ENCODE assay signal across 8 mouse cellular contexts in genomic region chr3:100489133-100490009, GRCm38 (mm10). TPM values are rescaled to one million over a fixed set of nuclear protein-coding genes. Genes with fewer than 3 reads are reported as not detected.
DNase-seq lines count a peak whose midpoint lies in the region; ATAC-seq and TF ChIP-seq lines count a peak whose summit lies in the region.

Gene Tent5c (minus strand): TSS chr3:100489324.

- TF ChIP-seq RAD21 in MEL (IDR thresholded peaks at IDR 0.05; ENCODE audit: low read depth, low read length) = no peak

- DNase-seq in MEL (ENCODE audit: low read depth, low spot score) = peak; percentile 96
- peak; percentile 34 for DNase-seq in cerebellum, adult 8-10 months
- peak; percentile 94 for DNase-seq in forelimb bud, embryonic 11.5 days (ENCODE audit: low read depth, low spot score)
- DNase-seq in hindbrain, embryonic 10.5 days (ENCODE audit: low spot score) = peak; percentile 95
- peak; percentile 93 for DNase-seq in layer of hippocampus, adult 9-11 months
- DNase-seq in lung, postnatal 0 days (ENCODE audit: low spot score) = peak; percentile 99
- DNase-seq in ovary, postnatal 14 days (ENCODE audit: low spot score) = peak; percentile 92
- peak; percentile 96 for DNase-seq in thymus, postnatal 14 days

- no peak for TF ChIP-seq CTCF in MEL (IDR thresholded peaks at IDR 0.05 in 2 of 3, conservative IDR thresholded peaks at IDR 0.05 in 1 of 3; ENCODE audit: control insufficient read depth in 1 of 3, insufficient read depth in 1 of 3, low read depth in 2 of 3, low read length in 3 of 3, poor library complexity in 1 of 3, severe bottlenecking in 1 of 3)
- no peak for TF ChIP-seq CTCF in lung, postnatal 0 days (IDR thresholded peaks at IDR 0.05)

- under 1% methylated on average over 68 of the region's 73 CpGs for WGBS in hindbrain, embryonic 10.5 days
- WGBS in lung, postnatal 0 days = 2% methylated on average over 62 of the region's 73 CpGs

- peaks cover 3% of the 10 kb centered on the region; the same call in 1 of the 2 replicates for H3K79me2 ChIP-seq in MEL (ENCODE audit: control insufficient read depth, insufficient read depth, low read length, poor library complexity)

- H3K4me3 ChIP-seq in MEL (ENCODE audit: control insufficient read depth in 1 of 2, insufficient read depth in 1 of 2, low read depth in 2 of 2, low read length in 2 of 2) = peak within 1 kb of the TSS; percentile 95 to 99
- peak within 1 kb of the TSS; percentile 80 for H3K4me3 ChIP-seq in hindbrain, embryonic 10.5 days
- peak within 1 kb of the TSS; percentile 72 for H3K4me3 ChIP-seq in lung, postnatal 0 days (ENCODE audit: low read depth, low read length)

- no peaks in the 10 kb centered on the region for H3K27me3 ChIP-seq in MEL (ENCODE audit: control insufficient read depth in 1 of 2, insufficient read depth in 2 of 2, low read length in 2 of 2)
- H3K27me3 ChIP-seq in hindbrain, embryonic 10.5 days (ENCODE audit: insufficient read depth, poor library complexity, severe bottlenecking) = peaks cover 55% of the 10 kb centered on the region
- 0 out of 2 replicates have a peak, but pooled peaks cover 3% of the 10 kb centered on the region for H3K27me3 ChIP-seq in lung, postnatal 0 days (replicated peaks; ENCODE audit: insufficient read depth, low read length)

- peaks cover 0 to 2% of the 10 kb centered on the region in 2 experiments; a peak in 1 of 4 replicates for H3K36me3 ChIP-seq in MEL (ENCODE audit: control insufficient read depth in 1 of 2, insufficient read depth in 2 of 2, low read length in 2 of 2)
- no peaks in the 10 kb centered on the region for H3K36me3 ChIP-seq in hindbrain, embryonic 10.5 days
- no peaks in the 10 kb centered on the region for H3K36me3 ChIP-seq in lung, postnatal 0 days (ENCODE audit: insufficient read depth, low read length)

- TF ChIP-seq EP300 in MEL (IDR thresholded peaks at IDR 0.05; ENCODE audit: low read depth in 1 of 2, low read length in 2 of 2) = no peak
- TF ChIP-seq EP300 in lung, postnatal 0 days (IDR thresholded peaks at IDR 0.05) = no peak

- H3K4me1 ChIP-seq in MEL (ENCODE audit: control insufficient read depth in 1 of 2, insufficient read depth in 2 of 2, low read length in 2 of 2) = peaks cover 0 to 14% of the 10 kb centered on the region in 2 experiments; a peak in 2 of 4 replicates
- H3K4me1 ChIP-seq in hindbrain, embryonic 10.5 days (replicated peaks) = peaks cover 39% of the 10 kb centered on the region
- no peaks in the 10 kb centered on the region for H3K4me1 ChIP-seq in lung, postnatal 0 days (ENCODE audit: insufficient read depth, low read depth, low read length)

- peak within 1 kb of the TSS; percentile 53 for H3K27ac ChIP-seq in MEL (ENCODE audit: control insufficient read depth, low read depth, low read length)
- peak within 1 kb of the TSS; percentile 85 for H3K27ac ChIP-seq in hindbrain, embryonic 10.5 days
- H3K27ac ChIP-seq in lung, postnatal 0 days (ENCODE audit: low read length) = peak within 1 kb of the TSS; percentile 62

- H3K9me3 ChIP-seq in MEL (replicated peaks; ENCODE audit: insufficient read depth, low read length) = no peaks in the 10 kb centered on the region
- no peaks in the 10 kb centered on the region for H3K9me3 ChIP-seq in hindbrain, embryonic 10.5 days
- H3K9me3 ChIP-seq in lung, postnatal 0 days (ENCODE audit: low read length) = no peaks in the 10 kb centered on the region

- peak in 1 of 2 experiments; percentile 44; a peak in 3 of 4 replicates for TF ChIP-seq POLR2A in MEL (IDR thresholded peaks at IDR 0.05; ENCODE audit: control insufficient read depth in 1 of 2, insufficient read depth in 1 of 2, low read depth in 1 of 2, low read length in 2 of 2, poor library complexity in 1 of 2)

- H3K9ac ChIP-seq in MEL (ENCODE audit: control insufficient read depth, low read depth, low read length, poor library complexity, severe bottlenecking) = peak within 1 kb of the TSS; percentile 95
- H3K9ac ChIP-seq in lung, postnatal 0 days (replicated peaks; ENCODE audit: low read depth) = peak within 1 kb of the TSS; percentile 52; the same call in 1 of the 2 replicates

- peak; percentile 98 for ATAC-seq in lung, postnatal 0 days

- H3K4me2 ChIP-seq in lung, postnatal 0 days (replicated peaks; ENCODE audit: low read depth, low read length) = peak within 1 kb of the TSS; percentile 99

TF ChIP-seq in MEL, 35 proteins besides CTCF, POLR2A, EP300 and RAD21:
- TF ChIP-seq MEF2A (IDR thresholded peaks at IDR 0.05; ENCODE audit: extremely low read depth, insufficient replicate concordance, low read depth, low read length, poor library complexity, severe bottlenecking) (no peak), POLR2AphosphoS2 (IDR thresholded peaks at IDR 0.05; ENCODE audit: low read length) (no peak), ELF1 (IDR thresholded peaks at IDR 0.05; ENCODE audit: low read depth, low read length) (peak; percentile 71), MAFK (IDR thresholded peaks at IDR 0.05; ENCODE audit: borderline replicate concordance, low read depth, low read length) (no peak), NRF1 (IDR thresholded peaks at IDR 0.05; ENCODE audit: insufficient read depth, low read depth, low read length, poor library complexity, severe bottlenecking) (peak; percentile 84), MAZ (IDR thresholded peaks at IDR 0.05; ENCODE audit: low read depth, low read length) (no peak; the same call in 1 of the 2 replicates), POLR2AphosphoS5 (IDR thresholded peaks at IDR 0.05; ENCODE audit: borderline replicate concordance, low read depth, low read length) (no peak), MXI1 (IDR thresholded peaks at IDR 0.05; ENCODE audit: low read depth, low read length) (peak; percentile 60), NELFE (IDR thresholded peaks at IDR 0.05; ENCODE audit: low read depth, low read length) (peak; percentile 63), TBP (IDR thresholded peaks at IDR 0.05; ENCODE audit: low read depth, low read length) (no peak), GATA1 (IDR thresholded peaks at IDR 0.05; ENCODE audit: low read depth, low read length) (no peak), E2F4 (IDR thresholded peaks at IDR 0.05; ENCODE audit: borderline replicate concordance, low read depth, low read length) (no peak), MYB (IDR thresholded peaks at IDR 0.05; ENCODE audit: low read depth, low read length) (no peak), TCF12 (IDR thresholded peaks at IDR 0.05; ENCODE audit: low read depth, low read length) (no peak), RCOR1 (IDR thresholded peaks at IDR 0.05; ENCODE audit: low read depth, low read length) (no peak), MAX (IDR thresholded peaks at IDR 0.05; ENCODE audit: low read length) (peak; percentile 12; the same call in 1 of the 2 replicates), USF2 (IDR thresholded peaks at IDR 0.05; ENCODE audit: borderline replicate concordance in 1 of 2, insufficient read depth in 1 of 2, low read depth in 1 of 2, low read length in 2 of 2) (no peak), HCFC1 (IDR thresholded peaks at IDR 0.05; ENCODE audit: low read depth, low read length) (peak; percentile 16; the same call in 1 of the 2 replicates), SMC3 (IDR thresholded peaks at IDR 0.05; ENCODE audit: low read depth, low read length) (no peak), ZMIZ1 (IDR thresholded peaks at IDR 0.05; ENCODE audit: low read depth, low read length) (peak; percentile 58; the same call in 1 of the 2 replicates), TAL1 (IDR thresholded peaks at IDR 0.05; ENCODE audit: low read length) (no peak)
TF ChIP-seq in MEL: peak in this region for 7.

RNA-seq across cellular contexts. Expression of gene Tent5c, which starts in this region (rescaled TPM):
- 2.0 and 3.5 TPM in 2 replicates for total RNA-seq in MEL (2012; rRNA removed)
- polyA plus RNA-seq in MEL (2012; ENCODE audit: insufficient read depth in 1 of 2, insufficient read length in 2 of 2, low read depth in 1 of 2, low replicate concordance in 2 of 2, missing spikeins in 1 of 2) = 1 to 10 TPM in 1 of 2 experiments, not detected in 1; 3.6 TPM
- polyA plus RNA-seq in hindbrain, embryonic 10.5 days (2016; fragmentation: Nextera tagmentation; extraction: Ambion mirVana) = 2.0 and 2.2 TPM in 2 replicates
- 11.5 and 14.0 TPM in 2 replicates for polyA plus RNA-seq in lung, postnatal 0 days (2015; fragmentation: Nextera tagmentation; extraction: Ambion mirVana)

Comparison
In these comparisons a context has a peak if more than half of its experiments do, and no peak if none do; other contexts are left out.
1. Peak in every context shown above with its lines: DNase-seq, ATAC-seq, H3K4me3 ChIP-seq and H3K27ac ChIP-seq.
2. DNase-seq: peak in every context shown above with its lines; median percentile 99 in lung, postnatal 0 days; 96 in MEL; 96 in thymus, postnatal 14 days; 95 in hindbrain, embryonic 10.5 days; 94 in forelimb bud, embryonic 11.5 days; 93 in layer of hippocampus, adult 9-11 months; 92 in ovary, postnatal 14 days; 34 in cerebellum, adult 8-10 months.